Mouse (Mus musculus) kidney, embryonic 16.5 days (tissue): ENCODE measurements around the gene Pcsk5. TPM values are rescaled to one million over a fixed set of nuclear protein-coding genes. Genes with fewer than 3 reads are reported as not detected.

Experiments
- ATAC-seq: fragments of 200-750 bp; cut with Nextera tagmentation; 2 replicates; pipeline ENCODE4 v1.8.0; 2017; ENCODE audit warnings: moderate TSS enrichment; ENCODE audit not compliant: low FRiP score, low TSS enrichment
- H3K27ac ChIP-seq: fragments of 300-500 bp; sonication (generic); 2 replicates; pipeline ENCODE4 v1.5.1; 2014; ENCODE audit warnings: low read length
- H3K27me3 ChIP-seq: fragments of 300-500 bp; sonication (generic); 2 replicates; pipeline ENCODE4 v1.6.1; 2014; ENCODE audit warnings: low read length, control low read depth, mixed read lengths; ENCODE audit not compliant: insufficient read depth
- H3K36me3 ChIP-seq: fragments of 300-500 bp; sonication (generic); 2 replicates; pipeline ENCODE4 v1.6.1; 2014; ENCODE audit warnings: low read length, control low read depth, mixed read lengths; ENCODE audit not compliant: insufficient read depth
- H3K4me1 ChIP-seq: fragments of 300-500 bp; sonication (generic); 2 replicates; pipeline ENCODE4 v1.6.1; 2014; ENCODE audit warnings: low read length, control low read depth, mixed read lengths; ENCODE audit not compliant: insufficient read depth
- H3K4me2 ChIP-seq: fragments of 300-500 bp; sonication (generic); replicated peaks from 2 replicates; pipeline ENCODE4 v1.6.1; 2014; ENCODE audit warnings: low read depth, low read length
- H3K4me3 ChIP-seq: fragments of 300-500 bp; sonication (generic); 2 replicates; pipeline ENCODE4 v1.5.1; 2014; ENCODE audit warnings: mild to moderate bottlenecking, low read length
- H3K9ac ChIP-seq: fragments of 300-500 bp; sonication (generic); replicated peaks from 2 replicates; pipeline ENCODE4 v1.6.1; 2014; ENCODE audit warnings: low read length
- H3K9me3 ChIP-seq: fragments of 300-500 bp; sonication (generic); 2 replicates; pipeline ENCODE4 v1.6.1; 2016; ENCODE audit warnings: low read length, control low read depth
- WGBS: fragments of 180-500 bp; shearing (Covaris S2); extraction: QIAGEN DNeasy Blood & Tissue Kit; methylation state at CpG from one replicate; pipeline ENCODE4 v1.1.7; 2014; 5-methylcytosine and 5-hydroxymethylcytosine counted together
- polyA plus RNA-seq: library from polyadenylated mRNA; unstranded; fragments of >200 nt; fragmentation: Nextera tagmentation; extraction: Ambion mirVana; gene quantifications from 2 replicates; pipeline ENCODE4 v1.2.1, GENCODE M21; 2015

The Pcsk5 gene
- polyA plus RNA-seq, 1 experiment from 2014 or later: 26.3 TPM

DNA sequence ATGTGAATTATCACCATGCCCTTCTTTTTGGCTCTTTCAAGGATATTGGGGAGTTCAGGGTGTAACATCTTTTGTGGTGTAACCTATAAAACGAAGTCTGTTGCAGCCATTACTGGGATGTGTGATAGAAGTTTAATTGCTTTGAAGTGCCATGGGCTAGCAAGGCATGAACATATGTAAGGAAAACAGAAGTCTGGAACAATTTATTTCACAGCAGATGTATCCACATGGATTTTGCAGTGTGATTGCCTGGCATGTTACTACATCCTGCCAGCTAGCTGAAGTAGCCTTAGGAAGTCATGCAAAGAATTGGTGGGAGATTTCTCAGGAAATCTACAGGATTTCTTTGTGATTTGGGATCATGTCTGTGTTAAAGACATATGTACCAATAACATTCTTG is 230.9 kb downstream of the Pcsk5 start:
- Histone ChIP-seq H3K4me1 (no peaks in the 10 kb centered on the region), H3K27me3 (no peaks in the 10 kb centered on the region), H3K9ac (no peak overlapping the region), H3K36me3 (0 out of 2 replicates have a peak, but pooled peaks cover 5% of the 10 kb centered on the region), H3K4me3 (no peak overlapping the region), H3K9me3 (no peaks in the 10 kb centered on the region), H3K27ac (no peak overlapping the region), H3K4me2 (no peak overlapping the region)
- no peak for ATAC-seq
- 87% methylated on average over 1 of the region's 1 CpGs for WGBS

DNA sequence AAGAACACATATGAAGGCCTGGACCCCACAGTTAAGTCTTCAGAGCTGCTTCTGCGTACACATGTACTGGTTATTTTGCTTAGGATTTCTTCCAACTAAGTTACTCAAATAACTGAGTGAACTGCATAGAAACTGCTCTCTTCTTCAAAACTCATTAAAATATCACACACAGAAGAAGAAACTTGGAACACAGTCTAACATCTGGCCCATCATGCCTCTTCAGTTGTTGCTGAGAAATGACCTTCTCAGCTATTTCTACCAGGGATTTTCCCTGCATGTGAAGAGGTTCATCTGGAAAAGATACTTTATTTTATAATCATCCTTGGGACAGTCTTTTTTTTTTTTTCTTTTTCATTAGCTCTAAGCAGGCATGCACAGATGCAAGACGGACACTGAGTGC is 231.3 kb downstream of the Pcsk5 start:
- 79% methylated on average over 2 of the region's 2 CpGs for WGBS
- Histone ChIP-seq H3K9me3 (no peaks in the 10 kb centered on the region), H3K36me3 (0 out of 2 replicates have a peak, but pooled peaks cover 5% of the 10 kb centered on the region), H3K27me3 (no peaks in the 10 kb centered on the region), H3K4me1 (no peaks in the 10 kb centered on the region), H3K4me3 (no peak overlapping the region), H3K9ac (no peak overlapping the region), H3K4me2 (no peak overlapping the region), H3K27ac (no peak overlapping the region)
- no peak for ATAC-seq

DNA sequence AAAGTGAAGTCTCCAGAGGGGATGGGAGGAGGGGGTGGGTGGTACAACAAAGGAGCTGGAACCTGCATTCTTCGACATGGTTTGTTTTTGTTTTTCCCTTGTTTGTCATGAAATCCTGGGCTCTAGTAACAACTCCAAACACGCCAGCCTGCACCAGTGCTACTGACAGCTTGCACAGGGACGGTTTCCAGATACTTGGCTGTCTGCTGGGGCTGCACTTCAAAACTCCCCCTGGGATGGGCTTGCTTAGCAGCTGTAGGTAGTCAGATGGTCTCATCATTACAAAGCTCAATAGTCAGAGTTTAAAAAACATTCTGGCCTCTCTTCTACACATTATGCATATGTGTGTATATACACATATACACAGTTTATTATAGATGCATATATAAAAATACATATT is 234.1 kb downstream of the Pcsk5 start:
- Histone ChIP-seq H3K27me3 (no peaks in the 10 kb centered on the region), H3K9me3 (no peaks in the 10 kb centered on the region), H3K4me3 (no peak overlapping the region), H3K36me3 (0 out of 2 replicates have a peak, but pooled peaks cover 5% of the 10 kb centered on the region), H3K4me2 (no peak overlapping the region), H3K4me1 (no peaks in the 10 kb centered on the region), H3K9ac (no peak overlapping the region), H3K27ac (no peak overlapping the region)
- 83% methylated on average over 3 of the region's 3 CpGs for WGBS
- no peak for ATAC-seq

DNA sequence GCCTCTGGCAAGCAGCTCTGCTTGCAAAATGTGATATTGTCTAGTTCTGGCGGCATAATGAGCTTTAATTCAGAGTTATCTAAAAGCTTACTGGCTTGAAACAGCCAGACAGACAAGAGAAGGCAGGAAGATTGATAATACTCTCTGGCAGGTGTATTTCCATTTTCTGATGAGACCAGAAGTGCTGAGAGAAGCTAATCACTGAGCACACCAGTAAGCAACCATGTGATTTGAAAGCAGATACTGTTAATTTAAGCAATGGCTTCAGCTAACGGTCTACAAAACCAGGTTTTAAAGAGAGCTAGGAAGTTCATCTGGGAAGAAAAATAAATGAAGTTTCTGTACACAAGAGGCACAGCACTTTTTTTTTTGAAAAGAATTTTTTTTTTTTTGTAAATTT is 237.1 kb downstream of the Pcsk5 start:
- 67% methylated on average over 2 of the region's 2 CpGs for WGBS

DNA sequence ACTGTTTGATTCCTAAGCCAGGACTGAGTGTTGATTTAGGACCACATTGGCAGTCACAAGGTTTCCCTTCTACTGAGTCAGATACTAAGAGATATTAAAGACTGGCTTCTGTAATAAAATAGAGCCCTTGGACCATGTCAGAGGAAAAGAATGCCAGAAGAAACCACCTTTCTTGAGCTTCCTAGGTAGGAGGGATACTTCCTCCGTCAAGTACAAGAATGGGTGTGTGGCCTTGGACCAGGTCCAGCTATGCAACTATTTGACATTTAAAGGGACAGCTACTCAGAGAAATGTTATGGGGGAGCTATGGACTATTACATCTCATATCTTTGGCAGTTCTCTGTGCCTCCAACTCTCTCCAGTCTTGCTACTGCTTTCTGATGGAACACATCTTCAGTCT is 244.6 kb downstream of the Pcsk5 start:
- H3K27ac ChIP-seq: 0 out of 2 replicates have a peak overlapping the region, but pooled peaks have one; percentile 0

More for the DNA sequence above, 237.1 kb downstream of the Pcsk5 start:
- Histone ChIP-seq H3K27me3 (no peaks in the 10 kb centered on the region), H3K4me3 (no peak overlapping the region), H3K4me1 (no peaks in the 10 kb centered on the region), H3K4me2 (no peak overlapping the region), H3K27ac (no peak overlapping the region), H3K36me3 (0 out of 2 replicates have a peak, but pooled peaks cover 5% of the 10 kb centered on the region), H3K9me3 (no peaks in the 10 kb centered on the region), H3K9ac (no peak overlapping the region)
- no peak for ATAC-seq

DNA sequence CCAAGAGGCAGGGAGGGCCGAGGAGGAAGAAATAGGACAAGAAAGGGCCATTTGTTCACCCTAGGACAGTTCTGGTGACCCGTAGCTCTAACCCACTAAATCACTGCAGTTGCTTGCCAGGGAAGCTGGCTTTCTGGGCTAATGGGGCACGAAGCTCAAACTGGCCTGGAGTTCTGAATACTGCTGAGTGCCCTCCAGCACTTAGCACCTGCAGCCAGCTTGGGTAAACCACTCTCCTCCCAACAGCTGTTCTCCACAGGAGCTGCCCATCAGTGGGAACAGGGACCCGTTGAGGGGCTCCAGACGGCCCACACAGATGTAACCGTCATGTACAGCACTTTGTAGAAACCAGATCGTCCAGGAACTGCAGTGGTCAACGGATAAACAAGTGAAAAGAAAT is 246.1 kb downstream of the Pcsk5 start:
- Histone ChIP-seq H3K27ac (peak overlapping the region; percentile 40), H3K4me3 (no peak overlapping the region), H3K27me3 (no peaks in the 10 kb centered on the region), H3K4me2 (no peak overlapping the region), H3K36me3 (peaks cover 8% of the 10 kb centered on the region; the same call in 1 of the 2 replicates), H3K4me1 (peaks cover 21% of the 10 kb centered on the region), H3K9ac (no peak overlapping the region), H3K9me3 (no peaks in the 10 kb centered on the region)
- 14% methylated on average over 8 of the region's 8 CpGs for WGBS
- peak; percentile 96 for ATAC-seq

More for the DNA sequence above, 244.6 kb downstream of the Pcsk5 start:
- Histone ChIP-seq H3K36me3 (peaks cover 8% of the 10 kb centered on the region; the same call in 1 of the 2 replicates), H3K9ac (no peak overlapping the region), H3K4me2 (no peak overlapping the region), H3K4me1 (peaks cover 21% of the 10 kb centered on the region), H3K27me3 (no peaks in the 10 kb centered on the region), H3K9me3 (no peaks in the 10 kb centered on the region), H3K4me3 (no peak overlapping the region)
- ATAC-seq: no peak
- WGBS: 9% methylated on average over 1 of the region's 1 CpGs

DNA sequence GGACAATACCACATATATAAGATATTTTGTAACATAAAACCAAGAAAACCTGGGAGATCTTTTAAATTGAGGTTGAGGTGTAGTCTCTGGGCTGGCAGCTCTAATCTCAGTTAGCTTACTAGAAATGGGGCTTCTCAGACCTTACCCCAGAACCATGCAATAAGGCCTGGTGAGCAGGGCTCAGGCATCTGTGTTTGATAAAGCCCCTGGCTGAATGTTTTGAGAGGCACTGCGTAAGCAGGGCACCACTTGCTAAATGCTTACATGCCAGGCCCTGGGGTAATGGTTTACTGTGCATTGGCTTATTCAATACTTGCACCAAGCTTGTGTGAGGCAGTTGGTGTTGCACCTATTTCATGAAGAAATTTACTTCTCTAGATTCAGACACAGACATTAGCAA is 247.1 kb downstream of the Pcsk5 start:
- Histone ChIP-seq H3K9ac (no peak overlapping the region), H3K4me3 (no peak overlapping the region), H3K36me3 (peaks cover 13% of the 10 kb centered on the region; the same call in 1 of the 2 replicates), H3K27ac (no peak overlapping the region), H3K9me3 (no peaks in the 10 kb centered on the region), H3K4me2 (no peak overlapping the region), H3K4me1 (peaks cover 21% of the 10 kb centered on the region), H3K27me3 (no peaks in the 10 kb centered on the region)
- 84% methylated on average over 1 of the region's 1 CpGs for WGBS
- ATAC-seq: no peak

DNA sequence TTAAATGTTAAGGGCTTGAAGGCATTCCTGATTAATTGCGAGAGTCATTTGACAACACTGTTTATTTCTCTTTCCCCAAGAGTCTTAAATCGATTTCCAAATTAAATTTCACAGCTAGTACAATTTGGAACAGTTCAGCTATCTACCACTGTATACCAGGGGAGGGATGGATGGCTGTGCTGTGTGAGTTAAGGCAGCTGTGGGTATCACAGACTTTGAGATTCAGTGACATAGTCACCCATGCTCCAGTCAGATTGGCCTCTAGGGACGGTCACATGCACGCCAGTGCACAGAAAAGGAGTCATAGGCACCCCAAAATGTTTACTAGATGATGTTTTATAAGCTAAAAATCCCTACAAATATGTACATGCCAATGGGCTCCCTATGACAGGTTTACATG is 260.0 kb downstream of the Pcsk5 start:
- Histone ChIP-seq H3K4me1 (no peaks in the 10 kb centered on the region), H3K36me3 (peaks cover 10% of the 10 kb centered on the region; the same call in 1 of the 2 replicates), H3K9ac (no peak overlapping the region), H3K4me3 (no peak overlapping the region), H3K4me2 (no peak overlapping the region), H3K27me3 (no peaks in the 10 kb centered on the region), H3K27ac (no peak overlapping the region), H3K9me3 (no peaks in the 10 kb centered on the region)
- WGBS: 85% methylated on average over 4 of the region's 4 CpGs
- no peak for ATAC-seq

DNA sequence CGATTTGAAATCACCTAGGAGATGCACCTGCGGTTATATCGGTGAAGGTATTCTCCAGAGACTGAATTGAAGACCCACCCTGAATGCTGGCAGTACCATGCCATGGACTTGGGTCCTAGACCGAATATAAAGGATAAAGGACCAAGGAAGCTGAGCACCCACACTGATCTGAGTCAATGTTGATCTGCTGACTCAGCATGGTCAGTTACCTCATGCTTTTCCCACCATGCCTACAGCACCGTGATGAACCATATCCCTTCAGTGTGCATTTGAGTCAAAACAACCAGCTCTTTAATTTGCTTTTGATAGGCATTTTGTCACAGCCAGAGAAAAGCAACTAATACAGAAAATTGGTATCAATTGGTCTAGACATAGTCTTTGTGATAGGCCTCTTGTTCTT is 262.9 kb downstream of the Pcsk5 start:
- H3K36me3 ChIP-seq: 0 out of 2 replicates have a peak, but pooled peaks cover 17% of the 10 kb centered on the region
- H3K4me2 ChIP-seq: no peak overlapping the region
- WGBS: 94% methylated on average over 5 of the region's 5 CpGs
- H3K27me3 ChIP-seq: no peaks in the 10 kb centered on the region
- no peak overlapping the region for H3K9ac ChIP-seq
- no peak overlapping the region for H3K27ac ChIP-seq
- H3K9me3 ChIP-seq: no peaks in the 10 kb centered on the region
- ATAC-seq: no peak
- no peak overlapping the region for H3K4me3 ChIP-seq
- no peaks in the 10 kb centered on the region for H3K4me1 ChIP-seq

DNA sequence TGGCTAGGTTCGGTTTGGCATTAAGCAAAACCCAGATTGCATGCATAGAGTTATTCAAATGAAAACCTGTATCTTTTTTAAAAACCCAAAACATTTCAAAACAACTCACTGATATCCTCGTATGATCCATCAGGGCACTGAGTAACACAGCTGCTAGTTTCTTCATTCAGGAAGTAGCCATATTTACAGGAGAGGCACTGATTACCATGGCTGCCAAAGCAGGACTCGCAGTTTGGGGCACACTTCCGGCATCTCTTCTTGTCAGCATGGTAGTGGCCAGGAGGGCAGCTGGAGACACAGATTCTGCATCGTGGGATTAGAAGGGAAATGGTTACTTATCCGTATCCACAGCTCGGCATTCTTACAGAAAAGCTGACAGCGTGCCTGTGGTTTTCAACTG is 265.1 kb downstream of the Pcsk5 start:
- Histone ChIP-seq H3K36me3 (0 out of 2 replicates have a peak, but pooled peaks cover 17% of the 10 kb centered on the region), H3K27me3 (no peaks in the 10 kb centered on the region), H3K4me2 (no peak overlapping the region), H3K27ac (no peak overlapping the region), H3K4me1 (no peaks in the 10 kb centered on the region), H3K9ac (no peak overlapping the region), H3K9me3 (no peaks in the 10 kb centered on the region), H3K4me3 (no peak overlapping the region)
- 89% methylated on average over 8 of the region's 8 CpGs for WGBS
- ATAC-seq: no peak
